In genomic region chr10:75835307-75835706, GRCm38 (mm10) we compare ENCODE assay signal across 8 mouse cellular contexts. TPM values are rescaled to one million over a fixed set of nuclear protein-coding genes. Genes with fewer than 3 reads are reported as not detected.
DNase-seq lines count a peak whose midpoint lies in the region; ATAC-seq lines count a peak whose summit lies in the region.

No protein-coding gene starts in this region.

- H3K4me2 ChIP-seq in embryonic facial prominence, embryonic 15.5 days (replicated peaks): peak overlapping the region; percentile 79
- peak overlapping the region; percentile 82 for H3K4me2 ChIP-seq in heart, embryonic 15.5 days

- H3K9ac ChIP-seq in embryonic facial prominence, embryonic 15.5 days: no peak overlapping the region
- no peak overlapping the region for H3K9ac ChIP-seq in heart, embryonic 15.5 days

- H3K9me3 ChIP-seq in embryonic facial prominence, embryonic 15.5 days (replicated peaks): no peaks in the 10 kb centered on the region
- H3K9me3 ChIP-seq in heart, embryonic 15.5 days (replicated peaks): no peaks in the 10 kb centered on the region

- 0 out of 2 replicates have a peak, but pooled peaks cover 9% of the 10 kb centered on the region for H3K27me3 ChIP-seq in embryonic facial prominence, embryonic 15.5 days
- 0 out of 2 replicates have a peak, but pooled peaks cover 2% of the 10 kb centered on the region for H3K27me3 ChIP-seq in heart, embryonic 15.5 days

- peak overlapping the region; percentile 41 for H3K4me3 ChIP-seq in embryonic facial prominence, embryonic 15.5 days (replicated peaks)
- peak overlapping the region; percentile 54 for H3K4me3 ChIP-seq in heart, embryonic 15.5 days

- H3K27ac ChIP-seq in embryonic facial prominence, embryonic 15.5 days (replicated peaks): no peak overlapping the region
- peak overlapping the region; percentile 3; the same call in 1 of the 2 replicates for H3K27ac ChIP-seq in heart, embryonic 15.5 days

- H3K36me3 ChIP-seq in embryonic facial prominence, embryonic 15.5 days: no peaks in the 10 kb centered on the region
- H3K36me3 ChIP-seq in heart, embryonic 15.5 days: no peaks in the 10 kb centered on the region

- under 1% methylated on average over 10 of the region's 10 CpGs for WGBS in embryonic facial prominence, embryonic 15.5 days
- under 1% methylated on average over 10 of the region's 10 CpGs for WGBS in heart, embryonic 15.5 days

- peak; percentile 47 for ATAC-seq in activated CD4-positive, CD25-positive, alpha-beta regulatory T cell, adult 4 months
- ATAC-seq in embryonic facial prominence, embryonic 15.5 days (ENCODE audit: insufficient number of reproducible peaks, low FRiP score, low TSS enrichment, low read depth): no peak
- ATAC-seq in heart, embryonic 15.5 days (replicated peaks; ENCODE audit: insufficient number of reproducible peaks, insufficient read depth, low FRiP score, low read depth): no peak; the same call in 1 of the 2 replicates
- ATAC-seq in megakaryocyte, adult 5-6 weeks (ENCODE audit: poor library complexity, severe bottlenecking): peak; percentile 41

- peak; percentile 68 to 76 for DNase-seq in CD8-positive naive resting alpha-beta T cell, adult 2 months (ENCODE audit: low read depth in 2 of 2, low spot score in 2 of 2)
- DNase-seq in kidney, postnatal 10 days: peak; percentile 83
- peak; percentile 48 to 56 for DNase-seq in spleen, postnatal 14 days (ENCODE audit: low spot score in 2 of 2)
- DNase-seq in frontal cortex, postnatal 10 days (ENCODE audit: low spot score in 2 of 2): no peak

- peaks cover 43% of the 10 kb centered on the region for H3K4me1 ChIP-seq in embryonic facial prominence, embryonic 15.5 days
- H3K4me1 ChIP-seq in heart, embryonic 15.5 days (replicated peaks): peaks cover 41% of the 10 kb centered on the region

RNA-seq across cellular contexts. Expression of gene Gstt2, which starts 1.9 kb away (rescaled TPM):
- polyA plus RNA-seq in activated CD4-positive, CD25-positive, alpha-beta regulatory T cell, adult 4 months (2017; shearing (Covaris generic)): 10 to 100 TPM; 58.5 to 64.1 TPM
- polyA plus RNA-seq in embryonic facial prominence, embryonic 15.5 days (2015; fragmentation: Nextera tagmentation; extraction: Ambion mirVana): 9.0 and 11.0 TPM in 2 replicates
- 10.4 and 16.3 TPM in 2 replicates for polyA plus RNA-seq in heart, embryonic 15.5 days (2015; fragmentation: Nextera tagmentation; extraction: Ambion mirVana)
- total RNA-seq in megakaryocyte, adult 5-6 weeks (2015): 4.7 and 5.9 TPM in 2 replicates
- 1.8 and 4.7 TPM in 2 replicates for total RNA-seq in megakaryocyte, adult 5-6 weeks (2017)

RNA-seq across cellular contexts. Expression of gene Gstt4, which starts 13.0 kb away (rescaled TPM):
- under 1 TPM in 1 of 2 experiments, not detected in 1; 0.48 TPM for polyA plus RNA-seq in activated CD4-positive, CD25-positive, alpha-beta regulatory T cell, adult 4 months (2017; shearing (Covaris generic))
- polyA plus RNA-seq in embryonic facial prominence, embryonic 15.5 days (2015; fragmentation: Nextera tagmentation; extraction: Ambion mirVana): not detected in 2 replicates
- not detected in 2 replicates for polyA plus RNA-seq in heart, embryonic 15.5 days (2015; fragmentation: Nextera tagmentation; extraction: Ambion mirVana)
- not detected in 2 replicates for total RNA-seq in megakaryocyte, adult 5-6 weeks (2015)
- not detected in 2 replicates for total RNA-seq in megakaryocyte, adult 5-6 weeks (2017)

RNA-seq across cellular contexts. Expression of gene Mif, which starts 24.7 kb away (rescaled TPM):
- polyA plus RNA-seq in activated CD4-positive, CD25-positive, alpha-beta regulatory T cell, adult 4 months (2017; shearing (Covaris generic)): 100 to 1,000 TPM; 464 to 561 TPM
- polyA plus RNA-seq in embryonic facial prominence, embryonic 15.5 days (2015; fragmentation: Nextera tagmentation; extraction: Ambion mirVana): 1,283 and 1,429 TPM in 2 replicates
- polyA plus RNA-seq in heart, embryonic 15.5 days (2015; fragmentation: Nextera tagmentation; extraction: Ambion mirVana): 1,758 and 1,798 TPM in 2 replicates
- 68.9 and 73.4 TPM in 2 replicates for total RNA-seq in megakaryocyte, adult 5-6 weeks (2015)
- total RNA-seq in megakaryocyte, adult 5-6 weeks (2017): 87.4 and 123 TPM in 2 replicates

RNA-seq across cellular contexts. Expression of gene Gstt1, which starts 36.9 kb away (rescaled TPM):
- polyA plus RNA-seq in activated CD4-positive, CD25-positive, alpha-beta regulatory T cell, adult 4 months (2017; shearing (Covaris generic)): 1 to 10 TPM in 1 of 2 experiments, not detected in 1; 1.2 TPM
- 13.8 and 14.5 TPM in 2 replicates for polyA plus RNA-seq in embryonic facial prominence, embryonic 15.5 days (2015; fragmentation: Nextera tagmentation; extraction: Ambion mirVana)
- 7.4 and 14.1 TPM in 2 replicates for polyA plus RNA-seq in heart, embryonic 15.5 days (2015; fragmentation: Nextera tagmentation; extraction: Ambion mirVana)
- 0.78 TPM in 1 of 2 replicates, not detected in the other for total RNA-seq in megakaryocyte, adult 5-6 weeks (2015)
- total RNA-seq in megakaryocyte, adult 5-6 weeks (2017): not detected in 2 replicates

RNA-seq across cellular contexts. Expression of gene Gstt3, which starts 54.1 kb away (rescaled TPM):
- 1 to 10 TPM; 3.3 to 6.1 TPM for polyA plus RNA-seq in activated CD4-positive, CD25-positive, alpha-beta regulatory T cell, adult 4 months (2017; shearing (Covaris generic))
- polyA plus RNA-seq in embryonic facial prominence, embryonic 15.5 days (2015; fragmentation: Nextera tagmentation; extraction: Ambion mirVana): 17.1 and 18.1 TPM in 2 replicates
- polyA plus RNA-seq in heart, embryonic 15.5 days (2015; fragmentation: Nextera tagmentation; extraction: Ambion mirVana): 4.4 and 8.3 TPM in 2 replicates
- 1.4 and 2.7 TPM in 2 replicates for total RNA-seq in megakaryocyte, adult 5-6 weeks (2015)
- total RNA-seq in megakaryocyte, adult 5-6 weeks (2017): 1.5 and 1.6 TPM in 2 replicates

Comparison
In these comparisons a context has a peak if more than half of its experiments do, and no peak if none do; other contexts are left out.
1. DNase-seq: peak in CD8-positive naive resting alpha-beta T cell, adult 2 months (2 of 2), kidney, postnatal 10 days (single experiment) and spleen, postnatal 14 days (2 of 2); none in frontal cortex, postnatal 10 days (0 of 2).
2. ATAC-seq: peak in activated CD4-positive, CD25-positive, alpha-beta regulatory T cell, adult 4 months (single experiment) and megakaryocyte, adult 5-6 weeks (single experiment); none in embryonic facial prominence, embryonic 15.5 days (single experiment) and heart, embryonic 15.5 days (single experiment).